Mouse (Mus musculus) heart, postnatal 10 days (tissue): ENCODE data around the gene Wipi2. TPM values are rescaled to one million over a fixed set of nuclear protein-coding genes. Genes with fewer than 3 reads are reported as not detected.

Experiments
- DNase-seq, 2 experiments: peaks; one replicate each; pipeline ENCODE4 v3.0.0; 2021
- intact Hi-C: fragments of 180-260 bp; cut with DNase I; formaldehyde crosslinking; loops from one replicate; pipeline ENCODE4 v1.15.1; 2025
- total RNA-seq, 2 experiments: library from RNA; stranded (reverse); gene quantifications; 2 replicates each; pipeline ENCODE4 v1.2.3; 2021

Gene Wipi2
- total RNA-seq, 2 experiments from 2014 or later = 39.0 to 39.3 TPM

GRCm38 (mm10) chr5:142718037-142718436 is 90.5 kb downstream of the Wipi2 start:
- peak; percentile 79 to 87 for DNase-seq
- intact Hi-C loops = loop anchor here (1.0 to 2.0 kb wide), 4 partner anchors 45 to 239 kb away; no protein-coding TSS in a partner anchor

GRCm38 (mm10) chr5:142718486-142718885 is 91.0 kb downstream of the Wipi2 start:
- intact Hi-C loops = loop anchor here (1.0 to 2.0 kb wide), 4 partner anchors 45 to 240 kb away; no protein-coding TSS in a partner anchor
- DNase-seq = no peak

DNA sequence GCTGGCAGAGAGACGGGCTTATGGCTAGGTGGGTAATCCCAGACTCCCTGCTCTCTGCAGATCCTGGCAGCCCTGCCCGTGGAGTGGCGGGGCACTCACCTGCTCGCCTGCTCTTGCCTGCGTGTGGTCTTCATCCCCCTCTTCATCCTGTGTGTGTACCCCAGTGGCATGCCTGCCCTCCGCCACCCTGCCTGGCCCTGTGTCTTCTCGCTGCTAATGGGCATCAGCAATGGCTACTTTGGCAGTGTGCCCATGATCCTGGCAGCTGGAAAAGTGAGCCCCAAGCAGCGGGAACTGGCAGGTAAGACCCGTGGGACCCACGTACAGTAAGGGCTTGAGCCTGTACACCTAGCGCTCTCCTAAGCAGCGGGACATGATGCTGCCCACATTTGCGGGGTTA is 92.4 kb downstream of the Wipi2 start:
- DNase-seq = no peak

More for the DNA sequence above, 92.4 kb downstream of the Wipi2 start:
- intact Hi-C loops = loop anchor here (2.0 kb wide), 1 partner anchor 241 kb away; no protein-coding TSS in a partner anchor

Other genes starting within 250 kb of the Wipi2 start
- 10 to 100 TPM; 16.8 to 19.0 TPM for gene Foxk1, start 226.2 kb upstream of the Wipi2 start, total RNA-seq
- 1 to 10 TPM; 6.4 to 8.1 TPM for gene Ap5z1, start 163.8 kb upstream of the Wipi2 start, total RNA-seq
- under 1 TPM; 0.12 to 0.17 TPM for gene Papolb, start 97.6 kb upstream of the Wipi2 start, total RNA-seq
- gene Radil, start 76.6 kb upstream of the Wipi2 start, total RNA-seq = 1 to 10 TPM; 2.8 to 3.4 TPM
- gene Mmd2, start 18.9 kb upstream of the Wipi2 start, total RNA-seq = 1 to 10 TPM in 1 of 2 experiments, under 1 TPM in 1; 0.82 to 3.3 TPM
- 1 to 10 TPM; 1.1 to 1.5 TPM for gene Slc29a4, start 64.8 kb downstream of the Wipi2 start, total RNA-seq
- 10 to 100 TPM; 80.1 to 91.3 TPM for gene Tnrc18, start 190.0 kb downstream of the Wipi2 start, total RNA-seq